Mouse (Mus musculus) kidney, adult 2 months (tissue): ENCODE data around the gene Psg16. TPM values are rescaled to one million over a fixed set of nuclear protein-coding genes. Genes with fewer than 3 reads are reported as not detected.
"Not testable (repeated sequence)": the region's sequence is repeated elsewhere in the genome, so short reads cannot be mapped to it uniquely, and the experiment has no call there.

Source experiments
- DNase-seq: peaks from one replicate; pipeline ENCODE4 v3.0.0; 2021
- H3K27ac ChIP-seq: fragments of 200-500 bp; 2 replicates; pipeline ENCODE4 v1.5.1; 2012; ENCODE audit warnings: low read depth, low read length, control low read depth, inconsistent platforms; ENCODE audit not compliant: insufficient read depth
- H3K27me3 ChIP-seq: fragments of 200-500 bp; replicated peaks from 2 replicates; pipeline ENCODE4 v1.6.1; 2012; ENCODE audit warnings: mild to moderate bottlenecking, moderate library complexity, low read length, inconsistent platforms; ENCODE audit not compliant: control insufficient read depth, insufficient read depth
- H3K36me3 ChIP-seq: fragments of 200-500 bp; 2 replicates; pipeline ENCODE4 v1.6.1; 2012; ENCODE audit warnings: mild to moderate bottlenecking, moderate library complexity, low read length, inconsistent platforms; ENCODE audit not compliant: control insufficient read depth, insufficient read depth
- H3K4me1 ChIP-seq: fragments of 200-500 bp; 2 replicates; pipeline ENCODE4 v1.6.1; 2011; ENCODE audit warnings: low read length; ENCODE audit not compliant: control insufficient read depth, insufficient read depth
- H3K4me3 ChIP-seq: fragments of 200-500 bp; 2 replicates; pipeline ENCODE4 v1.5.1; 2011; ENCODE audit warnings: mild to moderate bottlenecking, low read depth, low read length, control low read depth; ENCODE audit not compliant: insufficient read depth
- CTCF ChIP-seq: fragments of 200-500 bp; conservative IDR thresholded peaks from 2 replicates; pipeline ENCODE4 v1.5.1; 2011; ENCODE audit warnings: low read depth, mild to moderate bottlenecking, control low read depth, low read length, moderate library complexity, mixed read lengths; ENCODE audit not compliant: insufficient read depth, insufficient read length
- POLR2A ChIP-seq: fragments of 200-500 bp; IDR thresholded peaks from one replicate; pipeline ENCODE4 v1.6.1; 2011; ENCODE audit warnings: low read depth, low read length, control low read depth
- WGBS: fragments of 180-500 bp; shearing (Covaris S2); methylation state at CpG from one replicate; pipeline ENCODE4 v1.1.7; 2018; 5-methylcytosine and 5-hydroxymethylcytosine counted together
- polyA plus RNA-seq: library from polyadenylated mRNA; depleted of rRNA; stranded (reverse); fragments of >200 nt; gene quantifications from 2 replicates; pipeline ENCODE4 v1.2.3, GENCODE M21; 2012

Psg16 gene
- polyA plus RNA-seq, 1 experiment: 0.05 TPM

DNA sequence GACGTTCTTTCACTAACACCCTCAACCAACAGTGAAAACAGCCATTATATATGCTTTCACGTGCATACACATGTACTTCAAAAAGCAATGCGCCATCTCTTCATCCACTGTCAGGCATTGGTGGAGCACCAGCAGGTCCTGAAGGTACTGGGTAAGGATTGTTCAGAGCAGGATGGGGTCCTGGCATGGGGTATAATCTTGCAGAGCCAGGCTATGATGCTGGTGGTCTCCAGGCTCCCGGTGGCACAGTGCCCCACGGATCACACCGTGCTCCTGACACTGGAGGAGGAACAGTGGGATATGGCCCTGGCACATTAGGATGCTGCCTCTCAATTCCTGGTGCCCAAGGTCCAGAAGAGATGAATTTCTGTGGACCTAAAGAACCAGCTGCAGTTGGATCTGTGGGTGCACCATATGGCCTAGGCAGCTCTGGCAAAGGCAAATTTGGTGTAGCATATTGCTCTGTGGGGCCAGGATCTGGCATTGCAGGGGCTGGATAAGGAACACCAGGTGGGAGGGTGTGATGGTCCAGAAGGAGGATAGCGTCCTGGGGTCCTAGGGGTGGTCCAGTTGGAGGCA lies 4.3 kb downstream of the Psg16 start:
- H3K27ac ChIP-seq: no peak overlapping the region

DNA sequence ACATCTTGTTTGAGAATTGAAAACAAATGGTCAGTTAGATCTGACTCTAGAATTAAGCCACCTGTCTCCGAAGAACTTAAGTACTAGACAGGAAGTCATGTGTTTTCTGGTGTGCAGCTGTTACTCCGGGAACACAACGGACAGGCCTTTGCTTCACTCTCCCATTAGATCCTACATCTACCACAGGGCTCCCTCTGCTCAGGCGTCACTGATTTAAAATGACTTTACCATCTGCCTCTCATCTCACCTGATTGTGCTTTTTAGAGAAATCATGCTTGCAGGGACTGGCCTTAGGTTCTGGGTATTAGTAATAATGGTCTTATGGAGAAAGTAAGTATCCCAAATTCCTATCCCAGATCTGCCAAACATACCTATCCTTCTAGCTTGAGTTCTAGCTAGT lies 8.9 kb downstream of the Psg16 start:
- H3K4me3 ChIP-seq: no peak overlapping the region
- H3K27ac ChIP-seq: no peak overlapping the region
- H3K4me1 ChIP-seq: no peaks in the 10 kb centered on the region
- H3K27me3 ChIP-seq: no peaks in the 10 kb centered on the region
- WGBS: 81% methylated on average over 4 of the region's 4 CpGs
- H3K36me3 ChIP-seq: no peaks in the 10 kb centered on the region
- TF ChIP-seq POLR2A (no peak), CTCF (no peak)
- DNase-seq: no peak

More for the DNA sequence above, 4.3 kb downstream of the Psg16 start:
- Histone ChIP-seq H3K36me3 (no peaks in the 10 kb centered on the region), H3K27me3 (no peaks in the 10 kb centered on the region), H3K4me3 (no peak overlapping the region), H3K4me1 (no peaks in the 10 kb centered on the region)
- DNase-seq: no peak
- TF ChIP-seq CTCF (no peak), POLR2A (no peak)
- WGBS: 81% methylated on average over 7 of the region's 7 CpGs

DNA sequence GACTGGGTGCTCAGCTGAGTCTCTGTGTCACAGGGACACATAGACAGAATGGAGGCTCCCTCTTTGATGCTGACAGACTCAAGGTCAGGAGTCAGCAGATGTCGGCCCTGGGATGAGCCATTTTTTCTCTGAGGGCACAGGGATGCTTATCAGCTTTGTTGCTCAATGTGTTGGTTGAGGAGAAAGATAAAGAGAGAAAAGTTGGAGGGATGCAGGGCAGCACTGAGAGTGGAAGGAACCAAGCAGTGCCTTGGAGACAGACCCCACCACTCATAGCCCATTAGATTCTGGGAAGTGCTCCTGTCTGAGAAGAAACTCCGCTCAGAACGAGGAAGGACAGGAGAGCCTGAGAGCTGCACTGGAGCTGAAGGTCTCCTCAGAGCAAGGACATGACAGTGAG lies 13.9 kb downstream of the Psg16 start:
- Histone ChIP-seq H3K27ac (no peak overlapping the region), H3K4me3 (no peak overlapping the region), H3K36me3 (no peaks in the 10 kb centered on the region), H3K27me3 (no peaks in the 10 kb centered on the region), H3K4me1 (no peaks in the 10 kb centered on the region)
- 85% methylated on average over 3 of the region's 3 CpGs for WGBS
- TF ChIP-seq CTCF (no peak), POLR2A (no peak)
- no peak for DNase-seq

DNA sequence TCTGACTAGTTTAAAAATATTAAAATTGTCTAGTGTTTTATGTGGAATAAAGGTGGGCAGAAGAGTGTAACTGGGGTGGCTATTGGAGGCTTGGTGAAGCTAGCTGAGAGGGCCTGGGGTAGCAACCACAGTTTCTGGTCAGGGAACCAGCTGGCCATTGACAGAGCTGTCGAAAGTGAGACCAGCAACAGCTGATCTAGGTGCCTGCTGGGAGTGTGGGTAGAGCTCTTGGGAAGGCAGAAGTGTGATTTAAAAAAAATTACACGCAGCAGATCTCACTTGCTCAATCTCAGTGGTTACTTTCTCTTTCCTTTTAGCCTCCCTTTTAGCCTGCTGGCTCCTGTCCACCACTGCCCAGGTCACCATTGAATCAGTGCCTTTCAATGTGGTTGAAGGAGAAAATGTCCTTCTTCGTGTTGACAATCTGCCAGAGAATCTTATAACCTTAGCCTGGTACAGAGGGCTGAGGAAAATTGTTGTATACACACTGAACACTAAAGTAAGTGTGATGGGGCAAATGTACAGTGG lies 16.3 kb downstream of the Psg16 start:
- Histone ChIP-seq H3K4me1 (no peaks in the 10 kb centered on the region), H3K27me3 (no peaks in the 10 kb centered on the region), H3K4me3 (no peak overlapping the region), H3K36me3 (no peaks in the 10 kb centered on the region), H3K27ac (no peak overlapping the region)
- no peak for TF ChIP-seq CTCF
- no peak for DNase-seq
- 53% methylated on average over 3 of the region's 3 CpGs for WGBS

DNA sequence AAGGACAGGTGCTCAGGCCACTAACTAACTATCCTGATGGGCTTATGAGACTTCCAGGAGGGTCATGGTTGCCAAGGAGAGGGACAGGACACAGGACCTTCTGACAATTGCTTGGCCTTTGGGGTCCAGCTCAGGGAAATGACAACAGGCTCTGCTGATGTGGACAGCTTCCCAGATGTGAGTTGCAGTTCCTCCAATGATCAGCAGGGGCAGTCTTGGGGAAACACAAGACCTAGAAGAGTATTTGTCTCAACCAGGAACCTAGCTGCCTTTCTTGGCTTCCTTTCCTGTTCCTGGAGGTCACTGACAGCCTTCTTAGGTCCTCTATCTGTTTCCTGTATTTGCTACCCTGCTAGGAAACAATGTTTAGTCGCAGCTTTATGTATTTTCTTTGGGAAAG lies 17.4 kb downstream of the Psg16 start:
- 11% methylated on average over 1 of the region's 1 CpGs for WGBS
- DNase-seq: peak; percentile 8
- TF ChIP-seq CTCF (no peak; the same call in 1 of the 2 replicates), POLR2A (no peak)

DNA sequence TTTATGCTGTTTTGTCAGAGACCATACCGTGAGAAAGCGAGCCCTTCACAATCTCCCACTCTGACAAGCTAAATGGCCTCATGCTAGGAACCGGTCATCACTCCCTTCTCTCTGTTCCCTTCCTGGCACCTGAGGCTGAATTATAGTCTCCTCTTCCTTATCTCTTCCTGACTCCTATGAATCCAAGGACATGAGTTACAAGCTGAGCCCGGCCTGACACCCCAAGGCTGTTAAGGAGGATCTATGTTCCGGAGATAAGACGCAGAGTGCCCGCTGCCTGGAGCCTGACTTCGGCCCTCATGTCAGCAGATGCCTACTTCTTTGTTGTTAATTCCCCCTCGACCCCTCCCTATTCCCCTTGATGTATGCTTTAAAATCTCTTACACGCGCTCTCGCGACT lies 27.8 kb downstream of the Psg16 start:
- H3K4me3 ChIP-seq, H3K36me3 ChIP-seq, DNase-seq, H3K27ac ChIP-seq, H3K27me3 ChIP-seq, H3K4me1 ChIP-seq: not testable (repeated sequence)
- WGBS: 84% methylated on average over 13 of the region's 13 CpGs

More for the DNA sequence above, 17.4 kb downstream of the Psg16 start:
- Histone ChIP-seq H3K27ac (no peak overlapping the region), H3K36me3 (no peaks in the 10 kb centered on the region), H3K27me3 (no peaks in the 10 kb centered on the region), H3K4me3 (no peak overlapping the region), H3K4me1 (no peaks in the 10 kb centered on the region)

DNA sequence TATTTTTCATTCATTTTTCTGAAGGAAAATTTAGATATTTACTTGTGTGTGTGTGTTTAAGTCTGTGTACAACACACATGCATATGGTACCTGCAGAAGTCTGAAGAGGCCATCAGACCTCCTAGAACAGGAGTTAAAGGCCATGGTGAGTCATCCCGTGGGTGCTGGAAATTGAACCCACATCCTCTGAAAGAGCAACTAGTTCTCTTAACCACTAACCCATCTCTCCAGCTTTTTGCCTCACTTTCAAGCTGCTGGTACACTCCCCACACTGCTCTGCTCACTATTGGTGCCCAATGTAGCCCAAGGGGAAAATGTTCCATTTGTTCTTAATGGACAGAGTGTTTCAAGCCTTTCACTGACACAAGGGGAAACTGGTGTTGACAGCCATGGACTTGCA lies 61.5 kb downstream of the Psg16 start:
- H3K36me3 ChIP-seq: no peaks in the 10 kb centered on the region
- no peak overlapping the region for H3K4me3 ChIP-seq
- TF ChIP-seq CTCF: no peak
- no peak for TF ChIP-seq POLR2A
- no peaks in the 10 kb centered on the region for H3K27me3 ChIP-seq
- WGBS: 93% methylated on average over 1 of the region's 1 CpGs
- H3K27ac ChIP-seq: no peak overlapping the region
- no peak for DNase-seq
- H3K4me1 ChIP-seq: no peaks in the 10 kb centered on the region

DNA sequence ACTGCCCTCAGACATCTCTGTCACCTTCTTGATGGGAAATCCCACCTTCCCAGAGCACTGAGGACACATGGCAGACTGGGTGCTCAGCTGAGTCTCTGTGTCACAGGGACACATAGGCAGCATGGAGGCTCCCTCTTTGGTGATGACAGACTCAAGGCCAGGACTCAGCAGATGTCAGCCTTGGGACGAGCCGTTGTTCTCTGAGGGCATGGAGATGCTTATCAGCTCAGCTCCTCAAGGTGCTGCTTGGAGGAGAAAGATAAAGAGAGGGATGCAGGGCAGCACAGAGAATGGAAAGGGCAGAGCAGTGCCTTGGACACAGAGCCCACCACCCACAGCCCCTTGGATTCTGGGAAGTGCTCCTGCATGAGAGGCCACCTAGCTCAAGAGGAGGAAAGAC lies 76.1 kb downstream of the Psg16 start, which contains the start of gene Ceacam3:
Ceacam3 (plus strand) TSS at position 352 of the 400 bp plus-strand sequence.
- 88% methylated on average over 2 of the region's 2 CpGs for WGBS
- no peak for DNase-seq
- Histone ChIP-seq H3K36me3 (no peaks in the 10 kb centered on the region), H3K4me3 (no peak within 1 kb of the TSS), H3K27ac (no peak within 1 kb of the TSS), H3K27me3 (no peaks in the 10 kb centered on the region), H3K4me1 (no peaks in the 10 kb centered on the region)
- TF ChIP-seq CTCF (no peak), POLR2A (no peak)
